Mouse (Mus musculus) E14TG2a.4 (cell line): ENCODE results near the gene Yes1.

Experiments
- CTCF ChIP-seq: conservative IDR thresholded peaks from 2 replicates; pipeline ENCODE4 v1.5.1; 2014; ENCODE audit warnings: low read length
- NANOG ChIP-seq: IDR thresholded peaks from 2 replicates; pipeline ENCODE4 v1.6.1; 2014; ENCODE audit warnings: borderline replicate concordance, low read length, mixed read lengths

GRCm38 (mm10) chr5:32720416-32720815 lies 109.4 kb downstream of the Yes1 start:
- TF ChIP-seq CTCF, result no peak
- TF ChIP-seq NANOG, result no peak
